Mouse (Mus musculus): ENCODE measurements at regions not wholly inside any gene's neighbourhood (a gene's known extent, or its start where the extent isn't known, plus 50 kb on each side); places are given as distances from the start of the nearest gene placed in this dataset.

DNA sequence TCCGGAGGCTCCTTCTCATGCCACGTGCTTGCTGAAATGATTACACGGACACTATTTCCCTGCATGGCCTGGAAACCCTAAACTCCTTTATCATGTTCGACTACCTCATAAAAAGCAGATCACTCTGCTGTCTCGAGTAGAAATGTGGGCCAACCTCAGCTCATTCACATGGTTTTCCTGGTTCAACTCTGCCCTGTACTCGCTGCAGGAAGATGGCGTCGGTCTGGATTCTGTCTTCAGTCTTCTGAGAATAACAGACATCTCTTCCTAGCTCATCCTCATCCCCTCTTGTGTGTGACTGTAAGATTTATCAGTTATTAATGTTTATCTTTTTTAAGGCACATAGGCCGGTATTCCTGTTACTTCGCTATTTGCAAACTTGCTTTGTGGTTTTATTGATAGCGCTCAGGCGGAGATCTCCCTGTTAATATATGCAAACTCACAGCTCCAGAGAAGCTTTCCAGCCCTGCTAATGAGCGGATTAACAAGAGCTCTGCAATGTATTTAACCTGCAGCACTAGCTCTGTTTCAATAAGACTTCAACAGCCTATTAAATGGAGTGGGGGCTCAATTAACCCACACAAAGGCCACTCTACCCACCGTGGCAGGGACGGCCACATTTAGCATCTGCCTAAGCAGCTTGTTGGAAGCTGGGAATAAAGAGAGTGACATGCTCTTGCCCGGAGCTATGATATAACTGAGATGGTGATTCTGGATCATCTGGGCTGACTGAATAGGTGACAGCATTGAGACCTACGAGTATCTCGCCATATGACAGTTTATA lies 159.5 kb upstream of the Eomes start:
- ATAC-seq (replicated peaks; ENCODE audit: poor library complexity, severe bottlenecking): no peak

DNA sequence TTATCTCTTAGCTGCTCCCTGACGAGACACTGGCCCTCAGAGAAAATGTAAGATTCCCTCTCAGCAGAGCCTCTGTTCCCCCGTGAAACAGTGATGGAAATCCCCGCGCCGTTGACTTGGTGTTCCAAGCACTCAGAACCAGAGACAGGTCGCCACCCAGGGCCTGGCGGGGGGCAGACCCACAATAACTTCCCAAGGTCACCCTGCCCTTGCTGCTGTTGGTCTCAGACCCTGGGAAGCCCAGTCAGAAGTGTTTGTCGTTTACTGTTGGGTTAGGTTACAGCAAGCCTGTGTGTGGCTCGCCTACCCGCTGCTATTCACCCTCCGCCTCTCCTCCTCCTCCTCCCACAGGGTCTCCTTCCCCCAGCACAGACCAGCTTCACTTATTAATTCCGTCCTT lies 154.2 kb upstream of the Eomes start:
- no peak for ATAC-seq (replicated peaks; ENCODE audit: poor library complexity, severe bottlenecking)

DNA sequence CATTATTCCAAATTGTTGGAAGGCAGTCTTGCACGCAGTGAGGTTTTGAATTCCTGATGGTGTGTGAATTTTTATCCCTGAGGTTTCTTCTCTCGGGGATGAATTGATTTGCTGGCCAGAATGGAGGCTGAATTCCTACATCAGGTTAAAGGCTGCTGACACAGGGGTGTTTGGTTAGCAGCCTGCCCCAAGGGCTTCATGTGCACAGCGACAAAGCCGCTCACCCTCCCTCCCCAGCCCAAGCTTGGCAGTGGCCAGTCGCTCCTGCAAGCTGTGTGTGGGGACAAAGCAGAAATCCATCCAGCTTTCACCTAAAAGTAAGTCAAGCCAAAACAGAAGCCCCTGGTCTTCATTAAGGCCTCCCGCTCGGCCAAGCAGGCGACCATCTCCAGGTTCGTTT lies 151.4 kb upstream of the Eomes start:
- ATAC-seq (replicated peaks; ENCODE audit: poor library complexity, severe bottlenecking): no peak

DNA sequence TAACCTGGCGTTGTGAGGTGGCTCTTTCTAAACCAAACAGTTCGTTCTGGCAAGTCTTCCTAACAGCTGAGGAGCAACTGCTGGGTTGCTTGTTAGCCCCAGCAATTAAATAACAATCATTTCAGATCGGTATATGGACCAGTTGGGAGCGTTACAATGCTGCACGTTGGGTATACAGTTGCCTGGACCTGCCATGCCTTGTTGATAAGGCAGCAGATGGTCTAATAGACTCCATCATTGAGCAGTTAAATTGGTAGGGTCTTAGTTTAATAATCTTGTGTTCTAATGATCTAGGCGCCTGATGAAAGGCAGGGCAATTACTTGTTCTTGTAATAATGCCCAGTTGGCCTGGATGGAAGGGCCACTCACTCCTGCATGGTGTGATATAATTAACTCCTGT lies 150.1 kb upstream of the Eomes start:
- ATAC-seq (replicated peaks; ENCODE audit: poor library complexity, severe bottlenecking): no peak

DNA sequence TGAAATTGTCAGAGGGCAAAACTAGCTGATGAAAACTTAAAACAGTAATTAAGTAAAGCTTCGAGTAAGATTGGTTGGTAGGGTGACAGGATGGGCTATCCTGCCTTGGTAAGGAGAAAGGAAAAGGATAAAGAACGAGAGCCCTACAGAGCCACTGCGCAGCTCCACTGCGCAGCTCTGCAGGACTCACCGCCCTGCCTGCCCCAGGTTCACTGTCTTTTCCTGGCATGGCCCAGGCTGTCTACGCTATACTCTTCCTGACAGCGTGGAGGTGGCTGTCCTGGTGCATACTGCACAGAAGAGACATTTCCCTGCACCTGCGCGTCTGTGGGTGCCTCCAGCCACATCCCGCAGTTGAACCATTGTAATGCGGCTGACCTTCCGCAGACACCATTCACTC lies 136.6 kb upstream of the Eomes start:
- ATAC-seq (replicated peaks; ENCODE audit: poor library complexity, severe bottlenecking): no peak

DNA sequence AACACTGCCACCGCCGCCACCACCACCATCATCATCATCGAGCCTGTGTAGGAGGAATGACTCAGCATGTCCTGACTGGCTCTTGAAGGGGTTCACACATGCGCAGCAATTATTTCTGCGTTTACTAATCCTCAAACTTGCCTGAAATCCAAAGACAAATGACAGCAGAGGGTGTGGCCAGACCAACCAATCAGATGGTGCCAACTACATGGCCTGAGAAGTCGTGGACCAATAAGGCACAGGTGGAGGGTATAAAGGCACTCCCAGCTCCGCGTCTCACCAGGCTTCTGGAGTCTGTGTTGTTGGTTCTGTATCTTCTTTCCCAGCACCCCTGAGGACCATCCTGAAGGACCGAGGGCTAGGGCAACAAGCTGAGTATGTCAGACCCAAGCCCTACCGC lies 123.1 kb upstream of the Eomes start:
- no peak for ATAC-seq (replicated peaks; ENCODE audit: poor library complexity, severe bottlenecking)

DNA sequence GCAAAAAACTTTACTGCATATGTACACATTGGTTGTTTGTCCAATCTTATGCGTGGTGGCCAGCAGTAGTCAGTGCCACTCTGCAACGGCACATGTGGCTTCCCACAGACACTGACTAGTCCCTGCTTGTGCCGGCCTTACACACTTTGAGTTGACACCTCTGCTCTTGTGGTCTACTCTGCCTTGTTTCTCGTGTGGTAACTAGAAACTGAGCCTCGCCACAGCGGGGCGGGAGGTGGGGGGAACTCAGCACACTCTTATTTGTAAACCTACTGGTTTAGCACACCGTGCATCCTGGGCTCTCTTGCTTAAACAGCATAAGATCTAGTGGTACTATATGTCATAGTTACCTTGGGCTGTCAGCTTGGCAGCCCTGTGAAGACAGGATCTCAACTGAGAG lies 120.6 kb upstream of the Eomes start:
- no peak for ATAC-seq (replicated peaks; ENCODE audit: poor library complexity, severe bottlenecking)

DNA sequence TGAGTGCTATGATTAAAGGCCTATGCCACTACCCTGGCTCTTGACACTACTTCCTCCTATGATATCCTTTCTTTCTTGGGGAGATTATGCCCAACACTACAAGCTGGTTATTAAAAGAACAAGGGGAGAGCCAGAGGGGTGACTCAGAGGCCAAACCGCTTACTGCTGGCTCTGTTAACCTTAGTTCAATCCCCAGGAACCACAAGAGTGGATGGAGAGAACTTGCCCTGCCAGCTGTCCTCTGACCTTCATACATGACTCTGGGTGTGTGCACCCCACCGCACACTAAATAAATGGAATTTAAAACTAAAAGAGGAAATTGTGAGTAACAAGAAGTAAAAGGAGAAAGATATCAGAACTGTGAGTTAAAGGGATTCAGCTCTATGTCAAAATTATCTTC lies 114.1 kb upstream of the Eomes start:
- ATAC-seq (replicated peaks; ENCODE audit: poor library complexity, severe bottlenecking): no peak

DNA sequence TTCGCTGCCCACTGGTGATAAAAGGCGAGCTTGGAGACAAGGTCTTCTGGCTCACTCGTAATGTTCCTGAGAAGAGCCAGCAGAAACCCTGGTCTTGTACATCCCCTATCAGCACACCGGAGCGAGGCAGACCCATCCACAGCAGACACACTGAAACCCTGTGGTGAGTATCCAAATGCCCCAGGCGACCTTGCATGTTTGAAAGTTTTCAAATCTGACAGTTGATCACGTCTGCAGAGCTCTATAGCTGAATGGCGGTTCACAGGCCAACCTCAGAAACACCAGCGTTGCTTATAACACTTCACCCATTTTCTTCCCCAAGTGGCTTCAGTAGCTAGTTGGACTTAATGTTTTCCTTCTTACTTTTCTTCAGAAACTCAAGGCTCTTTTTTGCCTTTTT lies 112.6 kb upstream of the Eomes start:
- no peak for ATAC-seq (replicated peaks; ENCODE audit: poor library complexity, severe bottlenecking)

DNA sequence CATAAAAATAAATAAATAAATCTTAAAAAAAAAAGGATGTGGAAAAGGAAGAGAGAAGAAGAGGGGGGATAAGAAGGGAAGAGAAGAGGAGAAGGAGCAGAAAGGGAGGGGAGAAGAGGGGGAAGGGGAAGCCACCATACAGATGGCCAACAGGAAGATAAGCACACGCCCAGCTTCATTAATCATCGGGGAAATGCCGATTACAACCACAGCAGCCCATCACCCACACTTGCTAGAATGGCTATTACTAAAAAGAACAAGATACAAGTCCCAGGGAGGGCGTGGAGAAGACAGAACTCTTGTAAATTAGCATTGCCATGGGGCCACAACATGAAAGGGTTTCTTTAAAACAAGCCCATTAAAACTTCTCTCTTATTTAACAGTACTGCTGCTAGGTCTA lies 110.7 kb upstream of the Eomes start:
- no peak for ATAC-seq (replicated peaks; ENCODE audit: poor library complexity, severe bottlenecking)

DNA sequence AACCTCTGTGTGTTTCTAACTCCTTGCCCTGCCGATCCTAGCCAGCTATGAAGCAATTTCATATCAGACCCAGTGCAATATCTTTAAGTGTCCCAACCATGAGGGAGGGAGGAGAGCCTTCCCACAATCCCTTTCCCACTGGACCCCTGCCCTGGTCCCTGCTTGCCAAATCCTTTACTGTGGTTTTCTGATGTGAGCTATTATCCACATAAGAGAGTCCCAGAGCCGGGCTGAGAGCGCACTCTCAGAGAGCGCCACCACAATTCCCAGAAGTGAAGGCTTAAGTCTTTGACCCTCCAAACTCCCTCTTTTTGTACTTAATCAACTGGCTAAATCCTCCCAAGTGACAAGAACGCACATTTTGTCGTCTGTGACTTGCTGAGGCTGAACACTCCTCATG lies 107.4 kb upstream of the Eomes start:
- ATAC-seq (replicated peaks; ENCODE audit: poor library complexity, severe bottlenecking): no peak

DNA sequence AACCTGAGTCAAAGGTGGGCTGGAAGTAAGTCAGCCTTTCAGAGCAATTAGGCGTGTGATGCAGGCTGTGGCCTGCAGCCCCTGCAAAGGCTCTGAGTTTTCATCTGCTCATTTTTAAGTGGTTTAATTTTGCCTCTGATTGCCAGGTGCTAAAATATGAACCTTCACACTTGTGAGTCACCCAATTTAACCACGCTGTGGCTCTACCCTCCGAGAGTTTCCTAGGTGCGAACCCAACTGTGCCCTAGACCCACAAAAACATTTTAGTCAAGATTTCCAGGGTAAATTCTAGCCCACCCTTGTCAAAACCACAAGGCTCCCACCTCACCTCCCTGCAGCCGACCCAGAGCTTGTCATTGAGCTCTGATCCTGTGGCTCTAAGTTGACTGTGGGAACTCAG lies 103.3 kb upstream of the Eomes start:
- ATAC-seq (replicated peaks; ENCODE audit: poor library complexity, severe bottlenecking): no peak

DNA sequence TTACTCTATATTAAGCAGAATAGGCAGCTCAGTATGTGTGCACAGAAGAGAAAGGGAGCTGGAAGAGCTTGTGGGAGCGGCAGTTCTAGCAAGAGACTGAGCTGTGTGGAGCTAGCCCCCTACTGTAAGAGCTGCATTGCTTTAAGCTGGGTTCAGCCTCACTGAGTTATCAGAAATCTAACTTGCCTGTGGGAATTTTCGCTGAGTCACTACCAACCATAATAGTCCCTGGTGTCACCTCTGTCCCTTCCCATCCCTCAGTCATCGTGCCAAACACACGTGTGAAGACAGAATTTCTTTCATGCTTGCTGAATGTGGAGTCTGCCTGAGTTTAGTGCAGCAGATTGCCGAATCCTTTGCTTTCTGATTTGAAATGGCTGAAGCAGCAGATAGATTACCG lies 99.0 kb upstream of the Eomes start:
- no peak for ATAC-seq (replicated peaks; ENCODE audit: poor library complexity, severe bottlenecking)

DNA sequence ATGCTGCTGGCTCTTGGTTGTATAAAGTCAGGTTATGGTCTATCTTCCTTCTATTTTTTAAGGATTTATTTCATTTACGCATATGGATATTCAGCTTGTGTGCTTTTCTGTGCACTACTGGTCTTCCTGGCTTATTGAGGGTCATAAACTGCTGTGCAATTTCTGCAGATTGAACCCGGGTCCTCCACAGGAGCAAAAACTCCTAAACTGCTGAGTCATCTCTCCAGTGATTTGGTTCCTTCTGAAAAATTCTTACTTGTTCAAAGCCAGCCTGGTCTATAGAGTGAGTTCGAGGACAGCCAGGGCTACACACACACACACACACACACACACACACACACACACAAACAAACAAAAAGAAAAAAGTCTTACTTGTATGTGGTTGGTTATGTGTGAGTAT lies 95.5 kb upstream of the Eomes start:
- no peak for ATAC-seq (replicated peaks; ENCODE audit: poor library complexity, severe bottlenecking)

DNA sequence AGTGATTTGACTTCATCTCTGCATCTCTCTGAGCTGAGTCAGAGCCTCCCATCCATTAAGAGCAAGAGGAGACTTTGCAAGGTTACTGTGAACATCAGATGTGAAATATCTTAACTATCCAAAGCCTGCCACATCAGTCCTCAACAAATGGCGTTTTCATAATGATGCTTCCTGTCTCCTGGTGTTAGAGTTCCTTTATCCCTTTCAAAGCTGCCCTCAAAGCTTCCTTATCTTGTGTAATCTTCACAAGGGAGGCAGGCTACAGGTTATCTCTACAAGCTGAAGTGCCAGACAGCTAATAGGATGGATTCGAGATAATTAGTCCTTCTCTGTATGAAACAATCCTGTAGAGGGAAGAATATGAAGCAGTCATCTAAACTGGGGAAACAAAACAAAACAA lies 93.4 kb upstream of the Eomes start:
- ATAC-seq (replicated peaks; ENCODE audit: poor library complexity, severe bottlenecking): no peak

DNA sequence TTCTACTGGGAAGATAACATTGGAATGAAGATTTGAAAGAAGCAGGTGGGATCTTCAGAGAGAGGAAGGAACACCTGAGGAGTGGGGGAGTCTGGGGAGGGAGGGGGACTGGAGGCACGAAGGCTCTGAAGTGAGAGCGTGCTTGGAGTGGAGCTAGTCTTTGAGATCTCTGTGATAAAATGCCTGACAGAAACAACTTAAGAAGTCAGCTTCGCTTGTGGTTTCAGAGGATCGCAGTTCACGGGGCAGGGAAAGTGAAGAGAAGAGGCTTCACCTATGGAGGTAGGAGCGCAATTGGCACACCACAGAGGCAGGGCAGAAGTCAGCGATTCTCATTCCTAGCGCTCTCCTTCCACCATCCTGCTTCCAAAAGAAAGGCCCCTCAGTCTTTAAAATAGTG lies 90.4 kb upstream of the Eomes start:
- ATAC-seq (replicated peaks; ENCODE audit: poor library complexity, severe bottlenecking): no peak

DNA sequence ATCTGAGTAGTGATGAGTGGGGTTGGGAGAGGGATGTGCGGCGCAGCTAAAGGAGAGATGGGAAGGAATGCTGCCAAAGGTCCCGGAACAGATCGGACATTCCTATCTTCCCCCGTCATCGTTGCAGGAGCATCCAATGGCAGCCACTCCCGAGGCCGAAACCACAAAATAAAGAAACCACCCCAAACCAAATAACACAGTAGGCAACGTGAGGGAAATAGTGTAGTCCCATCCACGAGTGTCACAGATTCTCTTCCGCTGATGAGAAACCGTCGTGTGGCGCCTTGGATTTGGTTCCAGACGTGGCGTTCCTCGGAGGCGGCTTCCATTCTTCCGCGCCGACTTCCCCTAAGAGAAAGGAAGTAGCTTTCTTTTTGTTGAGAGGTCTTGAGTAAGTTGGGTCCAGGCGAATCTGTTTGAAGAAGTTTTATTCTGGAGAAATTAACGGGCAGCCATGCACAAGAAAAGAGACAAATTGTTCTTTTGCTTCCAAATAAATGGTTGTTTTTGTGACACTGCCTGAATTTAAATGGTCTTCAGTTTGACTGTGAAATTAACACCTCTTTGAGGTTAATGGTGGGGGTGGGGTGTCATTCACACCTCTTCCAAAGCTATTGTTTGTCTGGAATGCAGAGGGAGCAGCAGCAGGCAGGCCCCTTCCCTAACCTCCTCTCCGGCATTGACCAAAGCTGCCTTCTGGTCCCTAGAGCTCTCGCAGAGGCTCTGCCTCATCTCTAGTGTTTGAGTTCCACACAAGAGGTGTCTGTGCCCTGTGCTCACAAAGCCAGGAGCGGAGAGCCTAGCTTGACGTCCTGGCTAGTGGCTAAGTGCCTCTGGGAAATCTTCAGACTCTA lies 88.3 kb upstream of the Eomes start:
- ATAC-seq (replicated peaks; ENCODE audit: poor library complexity, severe bottlenecking): peak; percentile 44; the same call in 1 of the 2 replicates

DNA sequence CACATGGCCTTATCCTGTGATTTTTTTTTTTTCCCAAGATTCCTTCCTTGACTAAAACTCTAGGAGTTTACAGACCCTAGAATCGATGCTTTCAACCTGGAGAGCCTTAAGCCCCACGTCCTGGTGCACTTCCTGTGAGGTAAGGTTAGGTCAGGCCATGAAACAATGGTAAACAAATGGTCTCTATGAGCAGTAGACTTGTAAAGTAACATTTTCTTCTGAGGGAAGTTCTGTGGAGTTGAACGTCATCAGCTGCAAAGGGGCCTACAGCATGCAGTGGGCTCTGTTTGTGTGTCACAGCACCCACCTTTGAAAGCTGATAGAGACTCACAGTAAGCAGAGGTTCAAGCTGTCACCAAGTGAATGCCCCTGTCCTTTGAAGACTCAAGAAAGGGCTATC lies 87.3 kb upstream of the Eomes start:
- no peak for ATAC-seq (replicated peaks; ENCODE audit: poor library complexity, severe bottlenecking)

DNA sequence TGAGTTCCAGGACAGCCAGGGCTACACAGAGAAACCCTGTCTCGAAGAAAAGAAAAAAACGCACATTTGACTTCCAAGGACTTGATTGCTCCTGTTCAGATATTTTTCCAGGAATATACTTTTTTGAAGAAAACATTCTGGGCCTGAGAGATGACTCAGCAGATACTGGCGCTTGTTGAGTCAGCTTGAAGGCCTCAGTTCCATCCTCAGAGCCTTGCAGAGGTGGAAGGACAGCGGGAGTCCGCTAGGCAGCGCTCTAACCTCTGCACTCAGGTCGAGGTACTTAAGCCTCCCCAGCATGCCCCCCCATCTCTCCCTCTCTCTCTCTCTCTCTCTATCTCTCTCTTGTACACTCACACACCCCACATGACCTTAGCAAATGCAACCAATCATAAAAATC lies 86.3 kb upstream of the Eomes start:
- no peak for ATAC-seq (replicated peaks; ENCODE audit: poor library complexity, severe bottlenecking)

DNA sequence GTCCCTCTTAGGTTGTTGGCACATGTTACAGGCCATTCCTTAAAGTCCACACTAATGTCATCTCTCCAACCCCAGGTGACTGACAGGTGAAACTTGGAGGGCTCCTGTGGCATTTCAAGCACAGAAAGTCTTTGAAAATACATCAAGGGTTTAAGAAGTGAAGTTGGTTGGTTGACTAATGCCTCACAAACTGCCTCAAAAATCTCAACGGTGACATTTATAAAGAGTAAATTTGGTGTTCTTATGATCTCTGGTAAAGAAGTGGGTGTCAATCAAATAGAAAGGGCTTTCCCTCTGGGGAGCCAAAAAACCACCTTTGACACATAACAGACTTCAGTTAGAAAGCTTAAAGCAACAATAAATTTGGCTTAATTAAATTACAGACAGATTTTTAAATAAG lies 85.2 kb upstream of the Eomes start:
- no peak for ATAC-seq (replicated peaks; ENCODE audit: poor library complexity, severe bottlenecking)

DNA sequence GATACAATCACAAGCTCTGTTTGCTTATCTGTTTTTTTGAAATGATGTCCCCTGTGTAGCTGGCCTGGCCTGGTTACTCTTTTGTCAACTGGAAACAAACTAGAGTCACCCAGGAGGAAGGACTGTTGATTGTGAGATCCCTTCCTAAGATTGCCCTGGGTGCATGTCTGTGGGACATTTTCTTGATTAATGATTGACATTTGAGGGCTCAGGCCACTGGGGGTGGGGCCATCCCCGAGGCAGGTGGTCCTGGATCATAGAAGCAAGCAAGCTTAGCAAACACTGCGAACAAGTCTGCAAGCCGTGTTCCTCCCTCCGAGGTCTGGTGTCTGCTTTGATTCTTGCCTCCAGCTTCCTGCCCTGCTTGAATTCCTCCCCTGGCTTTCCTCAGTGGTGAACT lies 84.4 kb upstream of the Eomes start:
- no peak for ATAC-seq (replicated peaks; ENCODE audit: poor library complexity, severe bottlenecking)
